Mouse (Mus musculus): ENCODE results near the gene Acp7. TPM values are rescaled to one million over a fixed set of nuclear protein-coding genes. Genes with fewer than 3 reads are reported as not detected.
"Not testable (repeated sequence)": the region's sequence is repeated elsewhere in the genome, so short reads cannot be mapped to it uniquely, and the experiment has no call there.

Gene Acp7
- total and polyA plus RNA-seq, 3 experiments, result not detected

DNA sequence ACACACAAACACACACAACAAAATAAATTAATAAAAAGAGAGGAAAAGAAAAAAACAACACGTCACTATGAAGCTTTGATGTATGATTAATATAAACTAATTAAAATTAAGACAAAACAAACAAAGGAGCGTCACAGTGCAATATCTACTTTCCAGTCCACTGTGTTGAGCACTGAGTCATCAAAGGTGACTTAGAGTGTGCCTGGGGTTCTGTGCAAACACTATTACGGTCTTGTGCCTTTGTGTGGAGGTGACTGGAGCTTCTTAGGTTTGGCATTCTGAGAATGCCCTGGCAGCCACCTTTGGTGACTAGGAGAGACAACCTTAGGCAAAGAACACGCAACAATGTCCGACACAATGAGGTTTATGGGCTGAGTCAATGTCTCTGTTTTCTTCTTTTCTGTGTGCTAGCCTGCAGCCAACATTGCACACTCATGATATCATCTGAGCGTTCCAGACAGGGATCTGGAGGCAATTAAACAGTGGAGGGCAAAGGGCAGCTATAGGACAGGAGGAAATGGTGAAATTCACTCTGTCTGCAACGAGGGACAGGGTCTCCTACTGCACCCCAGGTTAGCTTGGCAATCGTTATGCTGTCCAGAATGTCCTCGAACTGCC, 11.9 kb downstream of the Acp7 start:
- H3K27me3 ChIP-seq (ENCODE audit: control insufficient read depth in 1 of 2, insufficient read depth in 2 of 2, low read length in 2 of 2), result peaks cover 7 to 9% of the 10 kb centered on the region in 2 experiments; a peak in 3 of 4 replicates
- TF ChIP-seq GATA1 (IDR thresholded peaks at IDR 0.05; ENCODE audit: low read depth, low read length), result no peak

DNA sequence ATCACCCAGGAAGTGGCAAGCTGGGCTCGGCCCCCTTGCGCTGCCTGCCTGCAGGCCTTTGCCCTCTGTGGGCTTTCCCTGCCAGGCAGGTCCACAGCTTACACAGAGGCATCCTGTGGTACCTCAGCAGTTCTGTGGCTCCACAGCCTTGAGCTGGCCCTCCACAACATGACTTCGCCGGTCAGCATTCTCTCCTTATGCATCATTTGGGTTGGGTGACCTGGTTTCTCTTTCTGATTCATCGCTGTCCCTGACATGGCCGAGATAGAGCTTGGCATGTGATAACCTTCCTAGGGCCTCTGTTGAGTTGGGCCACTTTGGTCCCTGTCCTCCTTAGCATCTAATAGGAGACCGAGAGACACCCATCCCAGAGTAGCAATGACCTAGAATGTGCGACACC, 25.2 kb downstream of the Acp7 start:
- H3K27me3 ChIP-seq (ENCODE audit: control insufficient read depth in 1 of 2, insufficient read depth in 2 of 2, low read length in 2 of 2), result no peaks in the 10 kb centered on the region
- TF ChIP-seq NRF1 (IDR thresholded peaks at IDR 0.05; ENCODE audit: insufficient read depth, low read depth, low read length, poor library complexity, severe bottlenecking), result no peak
- no peak for TF ChIP-seq USF2 (IDR thresholded peaks at IDR 0.05; ENCODE audit: borderline replicate concordance in 1 of 2, insufficient read depth in 1 of 2, low read depth in 1 of 2, low read length in 2 of 2)
- no peak for TF ChIP-seq GABPA (IDR thresholded peaks at IDR 0.05; ENCODE audit: low read depth, low read length)
- TF ChIP-seq CHD1 (IDR thresholded peaks at IDR 0.05; ENCODE audit: low read depth, low read length), result no peak
- H3K4me1 ChIP-seq (ENCODE audit: control insufficient read depth in 1 of 2, insufficient read depth in 2 of 2, low read length in 2 of 2), result no peaks in the 10 kb centered on the region

More for the DNA sequence above, 11.9 kb downstream of the Acp7 start:
- H3K36me3 ChIP-seq (ENCODE audit: control insufficient read depth in 1 of 2, insufficient read depth in 2 of 2, low read length in 2 of 2), result no peaks in the 10 kb centered on the region
- no peaks in the 10 kb centered on the region for H3K79me2 ChIP-seq (ENCODE audit: control insufficient read depth, insufficient read depth, low read length, poor library complexity)
- H3K9ac ChIP-seq (ENCODE audit: control insufficient read depth, low read depth, low read length, poor library complexity, severe bottlenecking), result no peak overlapping the region
- H3K9me3 ChIP-seq (replicated peaks; ENCODE audit: insufficient read depth, low read length), result no peaks in the 10 kb centered on the region
- no peaks in the 10 kb centered on the region for H3K4me1 ChIP-seq (ENCODE audit: control insufficient read depth in 1 of 2, insufficient read depth in 2 of 2, low read length in 2 of 2)
- no peak overlapping the region for H3K4me3 ChIP-seq (ENCODE audit: control insufficient read depth in 1 of 2, insufficient read depth in 1 of 2, low read depth in 2 of 2, low read length in 2 of 2)
- H3K27ac ChIP-seq (ENCODE audit: control insufficient read depth, low read depth, low read length), result no peak overlapping the region
- DNase-seq (ENCODE audit: low read depth, low spot score), result no peak

DNA sequence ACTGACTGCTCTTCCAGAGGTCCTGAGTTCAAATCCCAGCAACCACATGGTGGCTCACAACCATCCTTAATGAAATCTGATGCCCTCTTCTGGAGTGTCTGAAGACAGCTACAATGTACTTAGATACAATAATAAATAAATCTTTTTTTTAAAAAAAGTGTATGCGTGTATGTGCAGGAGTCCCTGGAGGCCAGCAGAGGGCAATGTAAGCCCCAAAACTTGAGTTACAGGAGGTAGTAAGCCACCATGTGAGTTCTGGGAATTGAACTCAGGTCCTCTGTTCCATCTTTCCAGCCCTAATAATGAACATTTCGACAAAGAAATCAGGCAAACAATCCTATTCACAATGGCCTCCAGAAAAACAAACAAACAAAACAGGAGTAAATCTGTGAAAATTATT, 27.3 kb downstream of the Acp7 start:
- H3K9ac ChIP-seq (ENCODE audit: control insufficient read depth, low read depth, low read length, poor library complexity, severe bottlenecking); H3K36me3 ChIP-seq (ENCODE audit: control insufficient read depth in 1 of 2, insufficient read depth in 2 of 2, low read length in 2 of 2); H3K27ac ChIP-seq (ENCODE audit: control insufficient read depth, low read depth, low read length); H3K27me3 ChIP-seq (ENCODE audit: control insufficient read depth in 1 of 2, insufficient read depth in 2 of 2, low read length in 2 of 2); H3K4me1 ChIP-seq (ENCODE audit: control insufficient read depth in 1 of 2, insufficient read depth in 2 of 2, low read length in 2 of 2); H3K79me2 ChIP-seq (ENCODE audit: control insufficient read depth, insufficient read depth, low read length, poor library complexity); H3K9me3 ChIP-seq (replicated peaks; ENCODE audit: insufficient read depth, low read length); H3K4me3 ChIP-seq (ENCODE audit: control insufficient read depth in 1 of 2, insufficient read depth in 1 of 2, low read depth in 2 of 2, low read length in 2 of 2): not testable (repeated sequence)
- peak; percentile 70 for DNase-seq (ENCODE audit: low read depth, low spot score)
- TF ChIP-seq ZNF384 (IDR thresholded peaks at IDR 0.05; ENCODE audit: low read depth, low read length), result peak; percentile 90
- TF ChIP-seq ZC3H11A (IDR thresholded peaks at IDR 0.05; ENCODE audit: low read depth, low read length), result peak; percentile 46
- peak; percentile 52 for TF ChIP-seq RAD21 (IDR thresholded peaks at IDR 0.05; ENCODE audit: low read depth, low read length)
- peak; percentile 43 to 66 (median 62) for TF ChIP-seq CTCF (IDR thresholded peaks at IDR 0.05 in 2 of 3, conservative IDR thresholded peaks at IDR 0.05 in 1 of 3; ENCODE audit: control insufficient read depth in 1 of 3, insufficient read depth in 1 of 3, low read depth in 2 of 3, low read length in 3 of 3, poor library complexity in 1 of 3, severe bottlenecking in 1 of 3)
- peak; percentile 71 for TF ChIP-seq SMC3 (IDR thresholded peaks at IDR 0.05; ENCODE audit: low read depth, low read length)

More for the DNA sequence above, 25.2 kb downstream of the Acp7 start:
- H3K79me2 ChIP-seq (ENCODE audit: control insufficient read depth, insufficient read depth, low read length, poor library complexity), result no peaks in the 10 kb centered on the region
- DNase-seq (ENCODE audit: low read depth, low spot score), result no peak
- no peaks in the 10 kb centered on the region for H3K9me3 ChIP-seq (replicated peaks; ENCODE audit: insufficient read depth, low read length)
- H3K9ac ChIP-seq (ENCODE audit: control insufficient read depth, low read depth, low read length, poor library complexity, severe bottlenecking), result no peak overlapping the region
- H3K4me3 ChIP-seq (ENCODE audit: control insufficient read depth in 1 of 2, insufficient read depth in 1 of 2, low read depth in 2 of 2, low read length in 2 of 2), result no peak overlapping the region
- H3K36me3 ChIP-seq (ENCODE audit: control insufficient read depth in 1 of 2, insufficient read depth in 2 of 2, low read length in 2 of 2), result 0 out of 4 replicates have a peak, but pooled peaks cover 0 to 2% of the 10 kb centered on the region in 2 experiments
- H3K27ac ChIP-seq (ENCODE audit: control insufficient read depth, low read depth, low read length), result no peak overlapping the region
